Mouse (Mus musculus) hindbrain, embryonic 14.5 days (tissue): Measurements from ENCODE around the gene Dock9. TPM values are rescaled to one million over a fixed set of nuclear protein-coding genes. Genes with fewer than 3 reads are reported as not detected.

Source experiments
- ATAC-seq: fragments of 200-750 bp; cut with Nextera tagmentation; 2 replicates; pipeline ENCODE4 v1.8.0; 2017; ENCODE audit warnings: moderate number of reproducible peaks, mild to moderate bottlenecking, moderate TSS enrichment, moderate library complexity; ENCODE audit not compliant: low FRiP score
- DNase-seq: peaks from one replicate; pipeline ENCODE4 v3.0.0-alpha.2; 2015; ENCODE audit warnings: low spot score
- H3K27ac ChIP-seq: fragments of 300-500 bp; sonication (generic); 2 replicates; pipeline ENCODE4 v1.5.1; 2014; ENCODE audit warnings: mild to moderate bottlenecking, moderate library complexity
- H3K27me3 ChIP-seq: fragments of 300-500 bp; sonication (generic); 2 replicates; pipeline ENCODE4 v1.6.1; 2014; ENCODE audit warnings: mild to moderate bottlenecking, low read length, mixed read lengths; ENCODE audit not compliant: control insufficient read depth, insufficient read depth
- H3K36me3 ChIP-seq: fragments of 300-500 bp; sonication (generic); replicated peaks from 2 replicates; pipeline ENCODE4 v1.6.1; 2014; ENCODE audit not compliant: control insufficient read depth, insufficient read depth
- H3K4me1 ChIP-seq: fragments of 300-500 bp; sonication (generic); replicated peaks from 2 replicates; pipeline ENCODE4 v1.6.1; 2014; ENCODE audit warnings: antibody characterized with exemption, low read length, mixed read lengths; ENCODE audit not compliant: control insufficient read depth, insufficient read depth
- H3K4me2 ChIP-seq: fragments of 300-500 bp; sonication (generic); replicated peaks from 2 replicates; pipeline ENCODE4 v1.6.1; 2014; ENCODE audit warnings: mild to moderate bottlenecking, moderate library complexity
- H3K4me3 ChIP-seq: fragments of 300-500 bp; sonication (generic); replicated peaks from 2 replicates; pipeline ENCODE4 v1.5.1; 2014; ENCODE audit warnings: mild to moderate bottlenecking, low read length
- H3K9ac ChIP-seq: fragments of 300-500 bp; sonication (generic); 2 replicates; pipeline ENCODE4 v1.6.1; 2014
- H3K9me3 ChIP-seq: fragments of 300-500 bp; sonication (generic); 2 replicates; pipeline ENCODE4 v1.6.1; 2016; ENCODE audit warnings: low read length; ENCODE audit not compliant: control insufficient read depth
- WGBS: fragments of 180-500 bp; shearing (Covaris S2); extraction: QIAGEN DNeasy Blood & Tissue Kit; methylation state at CpG from one replicate; pipeline ENCODE4 v1.1.7; 2014; 5-methylcytosine and 5-hydroxymethylcytosine counted together
- polyA plus RNA-seq: library from polyadenylated mRNA; unstranded; fragments of >200 nt; fragmentation: Nextera tagmentation; extraction: Ambion mirVana; gene quantifications from 2 replicates; pipeline ENCODE4 v1.2.1, GENCODE M21; 2014

Dock9 gene
- polyA plus RNA-seq, 1 experiment from 2014 or later, result 15.4 TPM

- WGBS, result 0% methylated on average over 1 of the region's 1 CpGs
- Histone ChIP-seq H3K36me3 (no peaks in the 10 kb centered on the region), H3K27ac (no peak overlapping the region)
These were observed 109.5 kb downstream of the Dock9 start for GRCm38 (mm10) chr14:121688175-121688574.

DNA sequence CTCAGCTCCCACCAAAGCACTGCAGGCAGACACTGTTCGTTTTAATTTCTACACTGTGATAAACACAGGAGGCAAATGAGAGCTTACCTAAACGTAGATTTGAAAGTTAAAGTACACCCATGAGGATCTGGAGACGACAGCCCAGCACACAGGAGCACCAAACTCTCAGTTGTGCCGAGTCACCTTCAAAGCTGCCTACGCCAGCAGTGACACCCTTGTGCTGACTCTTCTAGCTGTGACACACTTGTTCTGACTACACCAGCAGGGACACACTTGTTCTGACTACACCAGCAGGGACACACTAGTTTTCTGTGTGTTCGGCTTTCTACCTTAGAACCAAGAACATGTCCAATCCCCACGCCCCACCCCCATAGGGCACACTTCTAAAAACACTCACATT is 110.4 kb downstream of the Dock9 start:
- H3K9me3 ChIP-seq, result no peaks in the 10 kb centered on the region
- DNase-seq (no peak), ATAC-seq (no peak)
- no peak overlapping the region for H3K4me3 ChIP-seq
- WGBS, result 88% methylated on average over 7 of the region's 7 CpGs
- H3K4me1 ChIP-seq, result no peaks in the 10 kb centered on the region; the same call in 1 of the 2 replicates
- H3K9ac ChIP-seq, result no peak overlapping the region
- no peak overlapping the region for H3K4me2 ChIP-seq
- H3K36me3 ChIP-seq, result no peaks in the 10 kb centered on the region
- no peaks in the 10 kb centered on the region for H3K27me3 ChIP-seq
- H3K27ac ChIP-seq, result no peak overlapping the region

More at GRCm38 (mm10) chr14:121688175-121688574, 109.5 kb downstream of the Dock9 start:
- Histone ChIP-seq H3K4me2 (no peak overlapping the region), H3K9me3 (no peaks in the 10 kb centered on the region), H3K4me1 (no peaks in the 10 kb centered on the region; the same call in 1 of the 2 replicates), H3K4me3 (no peak overlapping the region), H3K27me3 (no peaks in the 10 kb centered on the region), H3K9ac (no peak overlapping the region)
- DNase-seq (no peak), ATAC-seq (no peak)

DNA sequence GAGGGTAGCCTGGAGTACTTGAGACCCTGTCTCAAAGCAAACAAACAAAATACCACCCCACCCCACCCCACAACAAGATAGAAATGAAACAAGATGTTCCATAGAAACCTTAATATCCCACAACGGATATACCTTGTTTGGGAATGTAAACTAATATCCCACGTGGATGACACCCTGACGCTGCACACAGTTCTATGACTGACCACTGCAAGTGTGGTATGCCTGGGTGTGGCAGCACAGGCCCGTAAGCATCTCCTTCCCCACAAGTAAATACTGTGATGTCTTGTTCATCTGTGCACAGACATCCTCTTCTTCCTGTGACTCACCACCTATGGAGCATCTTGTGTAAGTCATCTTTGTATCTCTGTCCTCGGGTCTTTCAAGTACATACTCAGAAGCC is 118.7 kb downstream of the Dock9 start:
- Histone ChIP-seq H3K36me3 (no peaks in the 10 kb centered on the region; the same call in 1 of the 2 replicates), H3K9me3 (no peaks in the 10 kb centered on the region), H3K4me1 (no peaks in the 10 kb centered on the region), H3K4me3 (no peak overlapping the region), H3K27ac (no peak overlapping the region), H3K4me2 (no peak overlapping the region), H3K9ac (no peak overlapping the region), H3K27me3 (no peaks in the 10 kb centered on the region)
- no peak for DNase-seq
- WGBS, result 88% methylated on average over 5 of the region's 5 CpGs
- no peak for ATAC-seq

DNA sequence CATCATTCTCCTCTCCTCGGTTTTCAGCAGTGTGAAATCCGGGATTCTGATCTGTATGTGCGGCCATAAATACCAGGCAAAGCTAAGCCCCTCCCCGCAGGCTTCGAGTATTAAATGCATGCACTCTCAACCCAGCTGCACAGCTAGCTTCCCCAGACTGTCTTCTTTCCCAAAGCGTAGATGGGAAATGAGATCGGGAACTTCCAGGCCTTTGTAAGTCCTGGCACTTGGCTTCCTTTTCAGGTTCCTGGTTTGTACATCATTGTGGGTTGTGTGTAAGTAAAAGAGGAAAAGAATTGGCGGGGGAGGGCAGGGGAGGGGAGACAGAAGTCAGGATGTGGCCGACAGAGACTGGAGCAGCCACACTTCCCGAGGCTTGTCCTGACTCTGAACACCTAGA is 119.2 kb downstream of the Dock9 start:
- 80% methylated on average over 10 of the region's 10 CpGs for WGBS
- H3K9ac ChIP-seq, result no peak overlapping the region

GRCm38 (mm10) chr14:121676596-121677330 is 120.9 kb downstream of the Dock9 start:
- 0 out of 2 replicates have a peak, but pooled peaks cover 8% of the 10 kb centered on the region for H3K9me3 ChIP-seq
- H3K4me3 ChIP-seq, result no peak overlapping the region
- no peak overlapping the region for H3K4me2 ChIP-seq
- no peak for ATAC-seq
- 92% methylated on average over 11 of the region's 11 CpGs for WGBS
- DNase-seq, result no peak
- no peaks in the 10 kb centered on the region; the same call in 1 of the 2 replicates for H3K36me3 ChIP-seq
- no peaks in the 10 kb centered on the region for H3K27me3 ChIP-seq
- H3K9ac ChIP-seq, result no peak overlapping the region
- no peaks in the 10 kb centered on the region for H3K4me1 ChIP-seq
- no peak overlapping the region for H3K27ac ChIP-seq

More for the DNA sequence above, 119.2 kb downstream of the Dock9 start:
- no peaks in the 10 kb centered on the region for H3K27me3 ChIP-seq
- 0 out of 2 replicates have a peak, but pooled peaks cover 4% of the 10 kb centered on the region for H3K9me3 ChIP-seq
- H3K4me2 ChIP-seq, result no peak overlapping the region
- no peak overlapping the region for H3K4me3 ChIP-seq
- H3K4me1 ChIP-seq, result no peaks in the 10 kb centered on the region
- no peaks in the 10 kb centered on the region; the same call in 1 of the 2 replicates for H3K36me3 ChIP-seq
- DNase-seq (no peak), ATAC-seq (no peak)
- no peak overlapping the region for H3K27ac ChIP-seq

GRCm38 (mm10) chr14:121676121-121676591 is 121.5 kb downstream of the Dock9 start:
- no peaks in the 10 kb centered on the region for H3K4me1 ChIP-seq
- no peaks in the 10 kb centered on the region for H3K27me3 ChIP-seq
- no peak overlapping the region for H3K4me3 ChIP-seq
- H3K4me2 ChIP-seq, result no peak overlapping the region
- H3K27ac ChIP-seq, result no peak overlapping the region
- ATAC-seq, result no peak
- H3K9me3 ChIP-seq, result 0 out of 2 replicates have a peak, but pooled peaks cover 8% of the 10 kb centered on the region
- H3K9ac ChIP-seq, result no peak overlapping the region
- no peaks in the 10 kb centered on the region; the same call in 1 of the 2 replicates for H3K36me3 ChIP-seq
- no peak for DNase-seq

- H3K27ac ChIP-seq, result no peak overlapping the region
- H3K4me1 ChIP-seq, result no peaks in the 10 kb centered on the region
- H3K4me2 ChIP-seq, result no peak overlapping the region
- no peak overlapping the region for H3K4me3 ChIP-seq
- no peak for ATAC-seq
- H3K9ac ChIP-seq, result no peak overlapping the region
- H3K36me3 ChIP-seq, result no peaks in the 10 kb centered on the region; the same call in 1 of the 2 replicates
- no peak for DNase-seq
- no peaks in the 10 kb centered on the region for H3K27me3 ChIP-seq
- 0 out of 2 replicates have a peak, but pooled peaks cover 8% of the 10 kb centered on the region for H3K9me3 ChIP-seq
- 29% methylated on average over 6 of the region's 6 CpGs for WGBS
These were observed 122.1 kb downstream of the Dock9 start for GRCm38 (mm10) chr14:121675579-121675978.

DNA sequence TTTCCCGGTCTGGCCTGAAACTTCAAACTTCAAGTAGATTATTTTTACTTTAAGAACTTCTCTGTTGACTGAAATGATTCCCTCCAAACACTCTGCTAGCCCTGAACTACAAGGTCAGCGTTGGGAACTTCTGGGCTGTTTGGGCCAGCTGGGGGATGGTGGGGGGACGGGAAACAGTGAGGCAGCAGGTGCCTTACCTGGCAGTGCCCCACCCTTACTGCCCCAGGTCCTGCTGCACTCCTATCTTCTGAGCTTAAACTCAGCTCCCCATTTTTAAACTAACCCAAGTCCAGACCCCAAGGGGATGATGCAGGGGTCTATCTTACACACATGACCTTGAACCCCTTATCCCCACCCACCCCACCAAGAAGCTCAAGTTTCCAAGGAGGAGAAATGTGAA is 122.5 kb downstream of the Dock9 start:
- Histone ChIP-seq H3K27me3 (no peaks in the 10 kb centered on the region), H3K4me2 (no peak overlapping the region), H3K4me3 (no peak overlapping the region), H3K9me3 (0 out of 2 replicates have a peak, but pooled peaks cover 8% of the 10 kb centered on the region), H3K9ac (no peak overlapping the region), H3K27ac (no peak overlapping the region), H3K36me3 (no peaks in the 10 kb centered on the region), H3K4me1 (no peaks in the 10 kb centered on the region)
- ATAC-seq, result no peak
- DNase-seq, result no peak
- WGBS, result 73% methylated on average over 3 of the region's 3 CpGs

DNA sequence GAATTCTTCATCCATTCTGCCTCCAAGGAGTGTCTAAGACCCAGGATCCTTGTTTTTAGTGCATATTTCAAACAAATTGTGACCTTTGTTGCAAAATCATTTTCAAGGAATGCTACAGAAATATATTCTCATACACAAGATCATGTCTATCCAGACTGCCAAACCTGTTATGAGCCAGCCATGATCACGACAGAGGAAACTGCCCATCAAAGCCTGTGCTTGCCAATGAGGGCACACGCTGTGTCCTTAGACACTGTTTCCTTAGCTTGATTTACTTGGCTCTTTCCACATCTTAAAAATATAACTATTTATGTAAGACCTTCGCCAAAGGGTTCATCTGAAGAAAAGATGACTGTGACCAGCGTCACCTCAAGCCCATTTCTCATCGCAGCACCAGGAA is 127.6 kb downstream of the Dock9 start:
- no peak for DNase-seq
- H3K27ac ChIP-seq, result no peak overlapping the region
- WGBS, result 93% methylated on average over 5 of the region's 5 CpGs

More for the DNA sequence above, 127.6 kb downstream of the Dock9 start:
- no peaks in the 10 kb centered on the region for H3K36me3 ChIP-seq
- H3K27me3 ChIP-seq, result no peaks in the 10 kb centered on the region
- no peaks in the 10 kb centered on the region for H3K4me1 ChIP-seq
- no peak overlapping the region for H3K9ac ChIP-seq
- 0 out of 2 replicates have a peak, but pooled peaks cover 8% of the 10 kb centered on the region for H3K9me3 ChIP-seq
- H3K4me2 ChIP-seq, result no peak overlapping the region
- H3K4me3 ChIP-seq, result no peak overlapping the region
- no peak for ATAC-seq
